Mouse (Mus musculus) embryonic facial prominence, embryonic 12.5 days (tissue): ENCODE measurements around the gene Abhd11. TPM values are rescaled to one million over a fixed set of nuclear protein-coding genes. Genes with fewer than 3 reads are reported as not detected.
"Not testable (repeated sequence)": the region's sequence is repeated elsewhere in the genome, so short reads cannot be mapped to it uniquely, and the experiment has no call there.

Experiments used
- ATAC-seq: fragments of 200-750 bp; cut with Nextera tagmentation; 2 replicates; pipeline ENCODE4 v1.8.0; 2017; ENCODE audit not compliant: insufficient number of reproducible peaks, insufficient read depth, low FRiP score, low TSS enrichment
- H3K27ac ChIP-seq: fragments of 300-500 bp; sonication (generic); 2 replicates; pipeline ENCODE4 v1.5.1; 2016; ENCODE audit warnings: mild to moderate bottlenecking
- H3K27me3 ChIP-seq: fragments of 300-500 bp; sonication (generic); 2 replicates; pipeline ENCODE4 v1.6.1; 2016; ENCODE audit warnings: mild to moderate bottlenecking, moderate library complexity
- H3K36me3 ChIP-seq: fragments of 300-500 bp; sonication (generic); 2 replicates; pipeline ENCODE4 v1.6.1; 2016; ENCODE audit warnings: mild to moderate bottlenecking
- H3K4me1 ChIP-seq: fragments of 300-500 bp; sonication (generic); 2 replicates; pipeline ENCODE4 v1.6.1; 2016
- H3K4me2 ChIP-seq: fragments of 300-500 bp; sonication (generic); replicated peaks from 2 replicates; pipeline ENCODE4 v1.6.1; 2016; ENCODE audit warnings: mild to moderate bottlenecking, moderate library complexity
- H3K4me3 ChIP-seq: fragments of 300-500 bp; sonication (generic); 2 replicates; pipeline ENCODE4 v1.5.1; 2016; ENCODE audit warnings: mild to moderate bottlenecking
- H3K9ac ChIP-seq: fragments of 300-500 bp; sonication (generic); 2 replicates; pipeline ENCODE4 v1.6.1; 2016; ENCODE audit warnings: mild to moderate bottlenecking, moderate library complexity
- H3K9me3 ChIP-seq: fragments of 300-500 bp; sonication (generic); 2 replicates; pipeline ENCODE4 v1.6.1; 2016; ENCODE audit warnings: mild to moderate bottlenecking, moderate library complexity
- WGBS: fragments of 180-500 bp; shearing (Covaris S2); methylation state at CpG from one replicate; pipeline ENCODE4 v1.1.7; 2016; 5-methylcytosine and 5-hydroxymethylcytosine counted together
- polyA plus RNA-seq: library from polyadenylated mRNA; unstranded; fragments of >200 nt; fragmentation: Nextera tagmentation; extraction: Ambion mirVana; gene quantifications from 2 replicates; pipeline ENCODE4 v1.2.1, GENCODE M21; 2016

Gene Abhd11
- polyA plus RNA-seq, 1 experiment from 2014 or later, result 51.9 TPM

GRCm38 (mm10) chr5:135034593-135034992 is 25.6 kb downstream of the Abhd11 start:
- no peaks in the 10 kb centered on the region for H3K27me3 ChIP-seq
- no peak overlapping the region for H3K9ac ChIP-seq
- H3K4me3 ChIP-seq, result no peak overlapping the region
- H3K9me3 ChIP-seq, result no peaks in the 10 kb centered on the region
- 97% methylated on average over 2 of the region's 2 CpGs for WGBS
- H3K36me3 ChIP-seq, result peaks cover 23% of the 10 kb centered on the region
- ATAC-seq, result no peak
- peaks cover under 1% of the 10 kb centered on the region; the same call in 1 of the 2 replicates for H3K4me1 ChIP-seq
- no peak overlapping the region for H3K4me2 ChIP-seq
- H3K27ac ChIP-seq, result no peak overlapping the region

- Histone ChIP-seq H3K27me3 (no peaks in the 10 kb centered on the region), H3K4me1 (no peaks in the 10 kb centered on the region), H3K4me2 (no peak overlapping the region), H3K36me3 (peaks cover 25% of the 10 kb centered on the region), H3K27ac (no peak overlapping the region), H3K4me3 (no peak overlapping the region), H3K9ac (no peak overlapping the region), H3K9me3 (no peaks in the 10 kb centered on the region)
- no peak for ATAC-seq
- 66% methylated on average over 18 of the region's 18 CpGs for WGBS
These were observed 26.8 kb downstream of the Abhd11 start for GRCm38 (mm10) chr5:135035608-135036359.

GRCm38 (mm10) chr5:135037946-135038345 is 29.0 kb downstream of the Abhd11 start:
- Histone ChIP-seq H3K9ac (no peak overlapping the region), H3K9me3 (no peaks in the 10 kb centered on the region), H3K4me2 (no peak overlapping the region), H3K4me3 (no peak overlapping the region), H3K4me1 (0 out of 2 replicates have a peak, but pooled peaks cover 2% of the 10 kb centered on the region), H3K27ac (no peak overlapping the region), H3K27me3 (no peaks in the 10 kb centered on the region), H3K36me3 (peaks cover 25% of the 10 kb centered on the region)
- 88% methylated on average over 3 of the region's 3 CpGs for WGBS
- ATAC-seq, result no peak

GRCm38 (mm10) chr5:135039541-135039940 is 30.6 kb downstream of the Abhd11 start:
- WGBS, result 85% methylated on average over 9 of the region's 9 CpGs
- no peak overlapping the region for H3K9ac ChIP-seq
- H3K27me3 ChIP-seq, result no peaks in the 10 kb centered on the region
- no peaks in the 10 kb centered on the region for H3K9me3 ChIP-seq
- H3K4me3 ChIP-seq, result no peak overlapping the region
- no peak overlapping the region for H3K4me2 ChIP-seq
- 0 out of 2 replicates have a peak, but pooled peaks cover 2% of the 10 kb centered on the region for H3K4me1 ChIP-seq
- no peak for ATAC-seq
- H3K36me3 ChIP-seq, result peaks cover 26% of the 10 kb centered on the region
- no peak overlapping the region for H3K27ac ChIP-seq

GRCm38 (mm10) chr5:135040059-135040458 is 31.1 kb downstream of the Abhd11 start:
- ATAC-seq, result no peak
- Histone ChIP-seq H3K27me3 (no peaks in the 10 kb centered on the region), H3K4me3 (no peak overlapping the region), H3K9me3 (no peaks in the 10 kb centered on the region), H3K27ac (no peak overlapping the region), H3K9ac (no peak overlapping the region), H3K36me3 (peaks cover 31% of the 10 kb centered on the region), H3K4me2 (no peak overlapping the region), H3K4me1 (0 out of 2 replicates have a peak, but pooled peaks cover 2% of the 10 kb centered on the region)
- WGBS, result 52% methylated on average over 6 of the region's 6 CpGs

GRCm38 (mm10) chr5:135040777-135041176 is 31.8 kb downstream of the Abhd11 start:
- ATAC-seq, result no peak
- H3K4me1 ChIP-seq, result 0 out of 2 replicates have a peak, but pooled peaks cover 2% of the 10 kb centered on the region
- no peak overlapping the region for H3K27ac ChIP-seq
- H3K4me3 ChIP-seq, result no peak overlapping the region
- no peak overlapping the region for H3K4me2 ChIP-seq
- H3K9me3 ChIP-seq, result no peaks in the 10 kb centered on the region
- H3K9ac ChIP-seq, result no peak overlapping the region
- H3K36me3 ChIP-seq, result peaks cover 36% of the 10 kb centered on the region
- WGBS, result 72% methylated on average over 11 of the region's 11 CpGs
- H3K27me3 ChIP-seq, result no peaks in the 10 kb centered on the region

GRCm38 (mm10) chr5:135042105-135042788 is 33.3 kb downstream of the Abhd11 start:
- H3K9ac ChIP-seq, result no peak overlapping the region
- H3K4me2 ChIP-seq, result no peak overlapping the region
- H3K36me3 ChIP-seq, result peaks cover 42% of the 10 kb centered on the region
- WGBS, result 34% methylated on average over 20 of the region's 21 CpGs
- no peaks in the 10 kb centered on the region for H3K9me3 ChIP-seq
- no peaks in the 10 kb centered on the region for H3K27me3 ChIP-seq
- H3K4me3 ChIP-seq, result no peak overlapping the region
- no peak overlapping the region for H3K27ac ChIP-seq
- H3K4me1 ChIP-seq, result 0 out of 2 replicates have a peak, but pooled peaks cover 2% of the 10 kb centered on the region
- no peak for ATAC-seq

- Histone ChIP-seq H3K36me3 (peaks cover 32% of the 10 kb centered on the region), H3K4me2 (no peak overlapping the region), H3K9ac (no peak overlapping the region), H3K4me3 (no peak overlapping the region), H3K27me3 (no peaks in the 10 kb centered on the region), H3K4me1 (0 out of 2 replicates have a peak, but pooled peaks cover 2% of the 10 kb centered on the region), H3K9me3 (no peaks in the 10 kb centered on the region), H3K27ac (no peak overlapping the region)
- no peak for ATAC-seq
- 92% methylated on average over 3 of the region's 3 CpGs for WGBS
These were observed 35.6 kb downstream of the Abhd11 start for GRCm38 (mm10) chr5:135044575-135044974.

GRCm38 (mm10) chr5:135048539-135048938 is 39.6 kb downstream of the Abhd11 start:
- ATAC-seq, result no peak
- Histone ChIP-seq H3K4me2 (no peak overlapping the region), H3K9me3 (no peaks in the 10 kb centered on the region), H3K36me3 (peaks cover 57% of the 10 kb centered on the region), H3K9ac (no peak overlapping the region), H3K4me1 (no peaks in the 10 kb centered on the region), H3K27me3 (no peaks in the 10 kb centered on the region), H3K4me3 (no peak overlapping the region), H3K27ac (no peak overlapping the region)
- WGBS, result 97% methylated on average over 5 of the region's 5 CpGs

GRCm38 (mm10) chr5:135049268-135049667 is 40.3 kb downstream of the Abhd11 start:
- H3K27me3 ChIP-seq, H3K9ac ChIP-seq, H3K9me3 ChIP-seq, H3K4me3 ChIP-seq, H3K4me1 ChIP-seq, ATAC-seq, H3K4me2 ChIP-seq, H3K27ac ChIP-seq: not testable (repeated sequence)
- H3K36me3 ChIP-seq, result peaks cover 64% of the 10 kb centered on the region
- WGBS, result 88% methylated on average over 6 of the region's 6 CpGs

GRCm38 (mm10) chr5:135053356-135053755 is 44.4 kb downstream of the Abhd11 start:
- H3K4me2 ChIP-seq, result no peak overlapping the region
- peaks cover 81% of the 10 kb centered on the region for H3K36me3 ChIP-seq
- WGBS, result 80% methylated on average over 12 of the region's 12 CpGs
- H3K4me3 ChIP-seq, result no peak overlapping the region
- no peaks in the 10 kb centered on the region for H3K9me3 ChIP-seq
- H3K27ac ChIP-seq, result no peak overlapping the region
- no peak overlapping the region for H3K9ac ChIP-seq
- ATAC-seq, result no peak
- H3K27me3 ChIP-seq, result no peaks in the 10 kb centered on the region
- H3K4me1 ChIP-seq, result no peaks in the 10 kb centered on the region
